Mouse (Mus musculus) spleen, adult 2 months (tissue): ENCODE results near the gene Csrp1.

Source experiments
- CTCF ChIP-seq: fragments of 200-500 bp; IDR thresholded peaks from 2 replicates; pipeline ENCODE4 v1.5.1; 2011; ENCODE audit warnings: mild to moderate bottlenecking, inconsistent platforms; ENCODE audit not compliant: insufficient read depth, insufficient read length, insufficient replicate concordance; ENCODE audit errors: extremely low read depth
- POLR2A ChIP-seq: fragments of 200-500 bp; IDR thresholded peaks from 2 replicates; pipeline ENCODE4 v1.6.1; 2011; ENCODE audit warnings: low read depth, low read length, inconsistent platforms

DNA sequence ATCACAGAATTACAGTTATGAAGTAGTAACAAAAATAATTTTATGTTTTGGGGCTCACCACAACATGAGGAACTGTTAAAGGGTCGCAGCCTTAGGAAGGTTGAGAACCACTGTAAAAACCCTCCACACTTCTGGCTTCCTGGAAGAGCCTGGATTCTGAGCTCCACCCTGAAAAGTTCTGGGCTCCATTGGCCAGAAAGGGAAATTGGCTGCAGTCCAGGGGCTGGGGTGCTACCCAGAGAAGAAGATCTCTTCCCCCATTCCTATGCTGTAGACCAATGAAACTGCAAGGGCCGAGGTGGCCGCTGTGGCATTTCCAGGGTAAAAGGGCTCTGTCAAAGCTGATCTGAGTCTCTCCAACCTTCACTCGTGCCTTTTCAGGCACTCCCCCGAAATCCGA, 21.8 kb upstream of the Csrp1 start:
- TF ChIP-seq POLR2A (no peak), CTCF (no peak)
